Mouse (Mus musculus) adipose tissue, adult 10 weeks (tissue): ENCODE measurements around the gene Irgm1. TPM values are rescaled to one million over a fixed set of nuclear protein-coding genes. Genes with fewer than 3 reads are reported as not detected.

Experiments
- polyA plus RNA-seq: library from polyadenylated mRNA; stranded (reverse); fragments of 350-450 nt; fragmentation: Illumina TruSeq; extraction: RNeasy Lipid Tissue Mini Kit (QIAGEN cat#74804); gene quantifications from one replicate; pipeline ENCODE4 v1.2.3, GENCODE M21; 2014; ENCODE audit warnings: low read depth, low replicate concordance

Gene Irgm1
- 23.5 TPM for polyA plus RNA-seq

GRCm38 (mm10) chr11:48871201-48871772 lies at the start of gene Irgm1:
TSS of gene Irgm1 (minus strand) at chr11:48871683.

GRCm38 (mm10) chr11:48902021-48902420 lies 30.5 kb upstream of the Irgm1 start, which contains the start of gene Gm5431:
TSS of gene Gm5431 (minus strand) at chr11:48902214.

GRCm38 (mm10) chr11:48825979-48826751 lies 45.3 kb downstream of the Irgm1 start, which contains the start of the genes Trim7 and Gm12184:
TSS of gene Trim7 (plus strand) at chr11:48826140.
TSS of gene Gm12184 (minus strand) at chr11:48826655.

GRCm38 (mm10) chr11:48816800-48817665 lies 54.5 kb downstream of the Irgm1 start, which contains the start of gene Trim41:
TSS of gene Trim41 (minus strand) at chr11:48817353.

Other genes starting within 250 kb of the Irgm1 start
- gene Rack1, start 71.4 kb downstream of the Irgm1 start, polyA plus RNA-seq: 827 TPM
- gene Trim41, start 54.3 kb downstream of the Irgm1 start, polyA plus RNA-seq: 40.1 TPM
- 18.8 TPM for gene Trim7, start 45.5 kb downstream of the Irgm1 start, polyA plus RNA-seq
- 11.4 TPM for gene Gm12184, start 45.0 kb downstream of the Irgm1 start, polyA plus RNA-seq
- 1.8 TPM for gene Gm5431, start 30.5 kb upstream of the Irgm1 start, polyA plus RNA-seq
- gene Psme2b, start 74.5 kb upstream of the Irgm1 start, polyA plus RNA-seq: 2.4 TPM
- gene Olfr56, start 107.2 kb upstream of the Irgm1 start, polyA plus RNA-seq: 0.92 TPM
- 1.5 TPM for gene 9930111J21Rik1, start 107.7 kb upstream of the Irgm1 start, polyA plus RNA-seq
- 0.30 TPM for gene Gm12185, start 120.5 kb upstream of the Irgm1 start, polyA plus RNA-seq
- gene Tgtp1, start 122.5 kb upstream of the Irgm1 start, polyA plus RNA-seq: 9.5 TPM
- gene 9930111J21Rik2, start 179.6 kb upstream of the Irgm1 start, polyA plus RNA-seq: 4.0 TPM
- 14.4 TPM for gene Tgtp2, start 192.5 kb upstream of the Irgm1 start, polyA plus RNA-seq
- gene Ifi47, start 204.9 kb upstream of the Irgm1 start, polyA plus RNA-seq: 10.8 TPM
- 0.45 TPM for gene Olfr1396, start 243.2 kb upstream of the Irgm1 start, polyA plus RNA-seq